Mouse (Mus musculus) G1E (cell line): ENCODE results near the gene Selenoo.

Source experiments
- CTCF ChIP-seq: IDR thresholded peaks from 2 replicates; pipeline ENCODE4 v1.5.1; 2012; ENCODE audit warnings: low read depth, low read length, inconsistent platforms, mixed read lengths
- GATA1 ChIP-seq: IDR thresholded peaks from 2 replicates; pipeline ENCODE4 v1.6.1; 2012; ENCODE audit warnings: borderline replicate concordance, low read length, inconsistent platforms, mixed read lengths
- GATA2 ChIP-seq: IDR thresholded peaks from 2 replicates; pipeline ENCODE4 v1.6.1; 2012; ENCODE audit warnings: low read depth, low read length, inconsistent platforms, borderline replicate concordance
- POLR2AphosphoS5 ChIP-seq: IDR thresholded peaks from 2 replicates; pipeline ENCODE4 v1.6.1; 2012; ENCODE audit warnings: low read depth, low read length, inconsistent platforms; ENCODE audit not compliant: insufficient replicate concordance
- TAL1 ChIP-seq: conservative IDR thresholded peaks from 2 replicates; pipeline ENCODE4 v1.6.1; 2012; ENCODE audit warnings: low read depth, low read length, inconsistent platforms, mixed read lengths

- no peak for TF ChIP-seq CTCF
- TF ChIP-seq GATA1, result no peak
- no peak for TF ChIP-seq POLR2AphosphoS5
- TF ChIP-seq TAL1, result no peak
- no peak for TF ChIP-seq GATA2
Measured at GRCm38 (mm10) chr15:89103921-89104320, 15.0 kb downstream of the Selenoo start.
